Mouse (Mus musculus) right cerebral cortex, adult 2 months (tissue): ENCODE results near the gene Tmem108.
A peak's percentile ranks its signal among the peaks of the same experiment; 100 is the strongest.

Experiments used
- DNase-seq, 2 experiments: peaks; one replicate each; pipeline ENCODE4 v3.0.0; 2021 to 2022; ENCODE audit warnings: low spot score in 2 of 2

Gene Tmem108

GRCm38 (mm10) chr9:103721081-103721480 lies 40.6 kb downstream of the Tmem108 start:
- no peak for DNase-seq

GRCm38 (mm10) chr9:103720021-103720420 lies 41.6 kb downstream of the Tmem108 start:
- DNase-seq = no peak

- no peak for DNase-seq
Observed at GRCm38 (mm10) chr9:103716002-103716401, 45.6 kb downstream of the Tmem108 start.

GRCm38 (mm10) chr9:103715352-103715751 lies 46.3 kb downstream of the Tmem108 start:
- DNase-seq = no peak

- no peak for DNase-seq
Observed at GRCm38 (mm10) chr9:103713230-103713629, 48.4 kb downstream of the Tmem108 start.

- no peak for DNase-seq
Observed at GRCm38 (mm10) chr9:103712711-103713110, 48.9 kb downstream of the Tmem108 start.

- DNase-seq = no peak
Observed at GRCm38 (mm10) chr9:103709694-103710093, 51.9 kb downstream of the Tmem108 start.

- DNase-seq = no peak
Observed at GRCm38 (mm10) chr9:103708514-103709173, 53.0 kb downstream of the Tmem108 start.

- no peak for DNase-seq
Observed at GRCm38 (mm10) chr9:103707857-103708256, 53.8 kb downstream of the Tmem108 start.

- no peak for DNase-seq
Observed at GRCm38 (mm10) chr9:103707000-103707790, 54.4 kb downstream of the Tmem108 start.

GRCm38 (mm10) chr9:103705717-103706116 lies 55.9 kb downstream of the Tmem108 start:
- no peak for DNase-seq

- DNase-seq = no peak
Observed at GRCm38 (mm10) chr9:103703014-103703413, 58.6 kb downstream of the Tmem108 start.

GRCm38 (mm10) chr9:103702452-103702851 lies 59.2 kb downstream of the Tmem108 start:
- no peak for DNase-seq

- no peak for DNase-seq
Observed at GRCm38 (mm10) chr9:103701448-103701847, 60.2 kb downstream of the Tmem108 start.

- DNase-seq = peak; percentile 41 to 44
Observed at GRCm38 (mm10) chr9:103700240-103700639, 61.4 kb downstream of the Tmem108 start.

GRCm38 (mm10) chr9:103696967-103697366 lies 64.7 kb downstream of the Tmem108 start:
- DNase-seq = peak; percentile 39 to 44

GRCm38 (mm10) chr9:103693826-103694225 lies 67.8 kb downstream of the Tmem108 start:
- no peak for DNase-seq

- peak; percentile 51 to 56 for DNase-seq
Observed at GRCm38 (mm10) chr9:103692699-103693098, 68.9 kb downstream of the Tmem108 start.

- DNase-seq = peak; percentile 63 to 69
Observed at GRCm38 (mm10) chr9:103691847-103692246, 69.8 kb downstream of the Tmem108 start.

GRCm38 (mm10) chr9:103690446-103690845 lies 71.2 kb downstream of the Tmem108 start:
- no peak for DNase-seq

- DNase-seq = no peak
Observed at GRCm38 (mm10) chr9:103689697-103690096, 71.9 kb downstream of the Tmem108 start.

GRCm38 (mm10) chr9:103689006-103689405 lies 72.6 kb downstream of the Tmem108 start:
- DNase-seq = no peak

GRCm38 (mm10) chr9:103687130-103687529 lies 74.5 kb downstream of the Tmem108 start:
- no peak for DNase-seq
